Mouse (Mus musculus): Measurements from ENCODE around the gene Dnaic1.

The Dnaic1 gene

GRCm38 (mm10) chr4:41636882-41637635 lies 67.5 kb downstream of the Dnaic1 start:
- no peak for DNase-seq

- DNase-seq = no peak
Observed at GRCm38 (mm10) chr4:41638186-41638731, 68.7 kb downstream of the Dnaic1 start.

DNA sequence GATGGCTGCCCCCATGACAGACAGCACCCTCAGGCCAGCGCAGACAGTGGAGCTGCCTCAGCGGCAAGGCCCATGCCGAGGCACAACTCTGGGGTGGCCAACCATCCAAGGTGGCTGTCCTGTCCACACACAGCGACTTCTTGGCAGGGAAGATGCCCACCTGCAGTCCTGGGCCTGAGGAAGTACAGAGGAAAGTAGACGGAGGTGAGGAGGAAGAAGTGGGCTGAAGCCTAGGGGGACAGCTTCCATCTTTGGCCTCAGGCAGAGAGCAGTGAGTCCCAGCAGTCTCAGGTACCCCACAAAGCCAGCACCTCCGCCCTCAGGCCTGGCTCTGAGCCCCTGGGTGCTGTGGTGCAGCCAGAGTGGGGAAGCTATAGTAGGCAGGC lies 69.2 kb downstream of the Dnaic1 start:
- DNase-seq = no peak

DNA sequence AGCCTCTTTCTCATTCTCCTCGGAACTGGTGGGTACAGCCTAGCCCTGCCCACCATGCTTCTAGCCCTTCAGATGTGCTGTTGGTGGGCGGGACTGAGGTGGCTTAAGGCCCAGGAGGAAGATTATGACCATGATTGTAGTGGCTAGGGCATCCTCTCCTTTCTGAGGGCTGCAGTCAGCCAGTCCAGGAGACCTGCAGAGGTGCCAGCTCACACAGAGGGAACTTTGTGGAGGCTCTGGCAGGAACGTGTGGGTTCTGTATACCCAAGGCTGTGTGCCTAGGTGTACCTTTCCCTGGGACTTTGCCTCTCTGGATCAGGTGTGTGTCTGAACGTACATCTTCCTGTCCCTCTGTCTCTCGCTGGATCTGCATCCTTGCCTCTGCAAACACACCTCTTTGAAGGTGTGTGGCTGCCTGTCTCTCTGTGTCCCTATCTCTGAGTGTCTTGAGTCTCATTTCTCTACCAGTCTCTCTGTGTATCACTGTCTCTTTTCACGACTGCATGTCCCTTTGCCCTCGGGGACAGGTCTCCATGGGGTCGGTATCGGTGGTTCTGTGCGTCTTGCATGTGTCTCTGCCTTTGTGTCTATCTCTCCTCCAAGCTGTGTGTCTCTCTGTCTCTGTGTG lies 69.8 kb downstream of the Dnaic1 start:
- peak; percentile 47 for DNase-seq

DNA sequence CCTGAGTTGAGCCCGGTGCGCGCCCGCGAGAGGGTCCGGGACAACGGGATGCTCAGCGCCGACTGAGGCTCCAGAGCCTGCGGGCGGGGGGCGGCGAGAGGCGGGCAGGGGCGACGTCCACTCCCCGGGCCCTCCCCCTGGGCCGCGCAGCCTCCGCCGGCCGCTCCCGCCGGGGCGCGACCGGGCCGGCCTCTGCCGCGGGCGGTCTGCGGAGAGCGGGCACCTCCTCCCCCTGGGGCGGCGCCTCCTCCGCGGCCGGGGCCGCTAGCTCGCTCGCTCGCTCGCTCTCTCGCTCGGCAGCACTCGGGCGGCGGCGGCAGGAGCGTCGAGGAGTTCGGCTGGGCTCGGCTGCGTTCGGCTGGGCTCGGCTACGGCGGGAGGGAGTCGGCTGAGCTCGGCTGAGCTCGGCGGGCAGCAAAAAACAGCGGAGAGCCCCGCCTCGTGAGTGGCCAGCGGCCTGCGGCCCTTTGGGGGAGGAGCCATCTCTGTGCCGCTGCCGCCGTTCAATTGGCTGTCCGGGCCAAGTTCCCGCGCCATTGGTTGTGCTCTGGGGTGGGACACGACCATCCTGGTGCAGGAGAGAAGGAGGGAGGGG lies 70.4 kb downstream of the Dnaic1 start, which contains the start of gene Enho:
Enho (minus strand) TSS at position 412 of the 595 bp plus-strand sequence.
- peak; percentile 97 for DNase-seq

- no peak for DNase-seq
Observed at GRCm38 (mm10) chr4:41641199-41641822, 71.7 kb downstream of the Dnaic1 start.

DNA sequence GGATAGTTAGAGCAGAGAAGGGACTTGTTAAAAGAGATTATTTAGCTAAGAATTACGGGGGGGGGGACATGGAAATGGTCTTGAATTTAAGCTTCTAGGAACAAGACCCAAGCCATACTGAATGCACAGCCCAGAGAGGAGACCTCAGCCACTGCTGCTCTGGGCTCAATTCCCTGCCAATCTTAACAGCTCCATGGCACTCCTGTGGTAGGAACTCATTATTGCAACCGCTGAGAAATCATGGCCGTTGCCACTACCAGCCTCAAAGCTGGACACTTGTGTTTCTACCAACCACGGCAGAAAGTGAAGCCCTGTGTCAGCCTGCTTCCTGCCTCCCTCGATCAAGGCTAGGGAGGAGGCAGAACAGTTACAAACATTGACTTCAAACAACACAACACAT lies 75.9 kb downstream of the Dnaic1 start:
- DNase-seq = peak; percentile 70

- DNase-seq = peak; percentile 71
Observed at GRCm38 (mm10) chr4:41648157-41648556, 78.6 kb downstream of the Dnaic1 start.

DNA sequence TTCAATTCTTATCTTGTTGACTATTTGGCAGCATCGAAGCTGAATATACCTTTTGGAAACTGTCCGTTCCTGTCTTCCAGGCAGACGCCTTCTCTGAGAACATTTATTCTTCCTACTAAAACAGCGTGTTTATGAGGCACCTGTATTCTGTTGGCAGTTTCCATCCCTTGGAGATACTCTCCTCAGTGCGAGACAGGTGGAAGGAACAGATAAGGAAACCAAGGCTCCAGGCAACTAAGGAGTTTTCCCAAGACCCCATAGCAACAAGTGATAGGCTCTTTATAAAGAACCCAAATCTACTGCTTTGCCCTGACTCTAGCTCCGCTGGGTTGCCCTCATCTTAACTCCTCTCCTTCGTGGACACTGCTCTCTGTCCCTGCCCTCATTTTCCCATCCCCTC lies 79.1 kb downstream of the Dnaic1 start:
- DNase-seq = no peak

- peak; percentile 88 for DNase-seq
Observed at GRCm38 (mm10) chr4:41653296-41653695, 83.7 kb downstream of the Dnaic1 start.

DNA sequence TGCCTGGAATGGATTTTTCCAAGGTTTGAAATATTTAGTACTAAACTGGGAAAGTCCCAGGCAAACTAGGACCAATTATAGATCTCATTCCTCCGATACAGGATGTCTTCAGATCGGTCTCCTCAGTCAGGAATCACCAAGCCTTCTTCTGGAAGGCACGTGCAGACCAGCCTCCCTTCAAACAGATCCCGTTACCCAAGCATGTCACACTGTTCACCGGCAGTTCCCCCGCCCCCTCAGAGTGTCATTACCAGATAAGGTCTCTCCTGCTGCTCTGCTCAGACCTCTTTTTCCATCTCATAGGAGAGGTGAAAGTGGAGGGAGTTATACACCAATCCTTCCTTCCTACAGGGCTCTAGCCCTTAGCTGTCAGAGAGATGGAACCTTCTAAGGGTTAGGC lies 84.2 kb downstream of the Dnaic1 start:
- DNase-seq = no peak

GRCm38 (mm10) chr4:41654217-41654616 lies 84.6 kb downstream of the Dnaic1 start:
- peak; percentile 82 for DNase-seq

DNA sequence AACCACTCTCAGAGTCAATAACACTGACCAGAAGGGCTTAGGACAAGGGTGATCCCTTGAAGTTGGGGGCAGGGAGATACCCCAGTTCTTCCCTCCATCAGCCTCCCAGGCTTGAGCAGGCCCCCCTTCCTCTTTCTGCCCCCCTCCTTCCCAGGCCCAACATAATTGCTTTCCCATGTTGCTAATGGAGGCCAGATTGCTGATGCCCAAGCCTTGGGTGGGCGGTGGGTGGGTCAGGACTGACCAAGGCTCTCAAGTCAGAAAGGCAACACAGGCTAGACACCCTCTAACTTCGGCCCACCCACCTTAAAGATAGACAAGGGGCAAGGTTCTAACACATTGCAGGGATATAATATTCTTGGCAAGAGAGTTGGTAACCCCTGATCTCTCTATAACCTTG lies 86.0 kb downstream of the Dnaic1 start:
- no peak for DNase-seq

DNA sequence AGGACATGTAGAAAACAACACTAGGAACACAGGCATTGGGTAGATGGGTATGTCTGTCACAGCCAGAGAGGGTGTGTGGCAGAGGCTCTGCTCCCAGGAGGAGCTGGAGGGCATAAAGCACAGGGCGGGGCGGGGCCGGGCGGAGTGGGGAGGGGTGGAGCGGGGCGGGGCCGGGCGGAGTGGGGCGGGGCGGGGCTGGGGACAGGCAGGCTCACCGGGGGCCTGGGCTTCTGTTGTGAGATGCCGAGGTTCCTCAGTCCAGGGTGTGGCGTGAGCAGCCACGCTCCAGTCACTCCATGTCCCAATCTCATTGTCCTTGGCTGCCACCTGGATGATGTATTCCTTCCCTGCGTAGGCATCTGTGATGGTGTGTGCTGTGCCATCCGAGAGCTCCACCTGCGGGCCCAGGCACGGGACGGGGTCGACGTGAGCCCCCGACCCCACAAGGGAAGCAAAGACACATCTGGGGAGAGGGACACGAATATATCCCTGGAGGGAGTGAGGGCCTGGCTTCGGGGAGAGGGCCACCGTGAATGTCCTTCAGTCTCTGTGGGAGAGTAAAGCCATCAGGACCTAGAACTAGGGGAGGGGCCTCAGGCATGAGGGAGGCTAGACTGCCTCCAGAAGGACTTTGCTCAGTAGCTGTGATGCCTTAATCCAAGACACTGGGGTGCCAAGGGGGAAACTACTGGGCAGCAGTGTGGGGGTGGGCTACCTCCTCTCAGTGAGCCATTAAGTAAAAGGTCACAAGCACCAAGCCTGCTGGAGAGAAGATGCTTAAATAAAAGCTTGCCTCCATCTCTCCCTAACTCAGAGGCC lies 89.2 kb downstream of the Dnaic1 start:
- DNase-seq = no peak

- DNase-seq = no peak
Observed at GRCm38 (mm10) chr4:41659556-41659955, 90.0 kb downstream of the Dnaic1 start.

DNA sequence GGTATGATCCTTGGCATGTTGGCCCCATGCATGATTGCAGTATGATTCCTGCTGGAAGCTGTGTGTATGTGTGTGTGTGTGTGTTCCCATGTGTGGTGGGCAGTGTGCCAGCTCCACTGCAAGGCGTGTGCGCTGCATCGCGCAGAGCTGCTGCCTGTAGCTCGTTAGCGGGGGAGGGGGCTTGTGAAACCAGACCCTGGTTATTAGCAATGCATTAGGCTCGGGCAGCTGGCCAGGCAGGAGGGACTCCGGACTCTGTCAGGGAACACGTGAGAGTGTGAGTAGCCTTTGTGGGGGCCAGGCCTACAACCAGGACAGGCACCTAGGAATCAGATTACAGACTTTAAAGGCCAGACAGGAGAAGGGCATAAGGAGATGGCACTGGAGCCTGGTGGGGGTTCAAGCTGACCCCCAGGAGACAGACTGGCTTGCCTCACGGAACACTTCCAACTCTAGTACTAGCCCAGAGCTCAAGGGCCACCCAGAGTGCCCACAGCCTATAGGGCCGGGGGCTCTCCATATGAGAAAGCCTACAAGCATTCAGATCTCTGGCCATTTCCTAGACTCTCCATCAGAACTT lies 91.4 kb downstream of the Dnaic1 start:
- DNase-seq = peak; percentile 85

- DNase-seq = no peak
Observed at GRCm38 (mm10) chr4:41662723-41663122, 93.1 kb downstream of the Dnaic1 start.

DNA sequence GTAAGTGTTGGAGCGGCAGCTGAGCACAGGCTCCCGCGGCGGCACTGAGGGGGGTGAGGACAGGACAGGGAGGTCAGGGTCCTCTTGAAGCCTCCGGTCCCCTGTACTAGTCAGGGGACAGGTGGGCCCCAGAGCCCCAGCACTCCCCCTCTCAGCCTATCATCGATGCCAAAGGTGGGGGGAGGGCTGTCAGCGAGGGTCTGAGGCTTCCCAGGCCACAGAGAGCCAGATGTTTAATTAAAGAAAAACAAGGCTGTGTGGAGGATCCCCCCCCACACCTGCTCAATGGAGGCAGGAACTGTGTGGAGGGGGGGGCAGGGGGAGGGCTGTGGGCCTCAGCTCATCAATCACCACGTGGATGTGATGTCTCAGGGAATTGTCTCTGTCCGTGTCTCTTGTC lies 94.0 kb downstream of the Dnaic1 start:
- no peak for DNase-seq

GRCm38 (mm10) chr4:41664533-41664932 lies 95.0 kb downstream of the Dnaic1 start:
- DNase-seq = no peak

- DNase-seq = peak; percentile 57
Observed at GRCm38 (mm10) chr4:41665009-41665675, 95.6 kb downstream of the Dnaic1 start.

- no peak for DNase-seq
Observed at GRCm38 (mm10) chr4:41666646-41667045, 97.1 kb downstream of the Dnaic1 start.
